Mouse (Mus musculus): Measurements from ENCODE around the gene Khdrbs1. TPM values are rescaled to one million over a fixed set of nuclear protein-coding genes. Genes with fewer than 3 reads are reported as not detected.

Gene Khdrbs1
- 126 TPM for total RNA-seq (2023)

DNA sequence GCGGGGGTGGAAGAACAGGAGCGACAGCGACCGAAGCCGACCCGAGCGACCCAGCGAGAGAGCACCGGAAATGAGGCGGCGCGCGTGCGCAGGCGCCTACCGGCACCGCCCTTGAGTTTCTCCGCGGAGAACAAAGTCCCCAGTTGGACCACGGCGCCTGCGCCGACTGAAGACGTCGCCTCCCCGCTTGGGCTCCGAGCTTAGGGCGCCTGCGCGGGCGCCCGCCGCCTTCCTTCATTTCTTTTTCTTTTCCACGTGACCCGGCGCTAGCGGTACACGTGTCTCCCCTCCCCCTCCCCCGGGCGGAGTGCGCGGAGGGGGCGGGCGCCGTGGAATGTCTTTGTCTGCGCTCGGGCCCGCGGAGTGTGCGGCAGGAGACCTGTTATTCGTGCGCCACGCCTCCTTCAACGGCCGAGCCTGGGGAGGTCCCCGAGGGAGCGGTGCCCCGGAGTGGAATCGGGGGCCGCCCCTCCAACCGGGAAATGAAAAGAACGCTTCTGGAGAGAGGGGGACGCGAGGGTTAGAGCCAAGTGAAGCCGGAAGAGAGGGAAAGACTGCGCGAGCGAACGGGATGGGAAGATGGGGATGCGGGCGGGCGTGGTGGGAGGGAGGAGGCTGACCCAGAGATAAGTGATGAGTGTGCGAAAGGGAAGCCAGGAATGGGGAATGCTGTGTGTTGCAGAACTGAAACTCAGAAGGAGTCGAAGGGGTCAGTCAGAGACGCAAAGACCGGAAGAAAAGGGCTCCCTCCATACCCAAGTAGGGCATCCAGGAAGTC lies at the start of gene Khdrbs1:
Gene Khdrbs1 (minus strand): TSS at position 72 of the 778 bp plus-strand sequence.

DNA sequence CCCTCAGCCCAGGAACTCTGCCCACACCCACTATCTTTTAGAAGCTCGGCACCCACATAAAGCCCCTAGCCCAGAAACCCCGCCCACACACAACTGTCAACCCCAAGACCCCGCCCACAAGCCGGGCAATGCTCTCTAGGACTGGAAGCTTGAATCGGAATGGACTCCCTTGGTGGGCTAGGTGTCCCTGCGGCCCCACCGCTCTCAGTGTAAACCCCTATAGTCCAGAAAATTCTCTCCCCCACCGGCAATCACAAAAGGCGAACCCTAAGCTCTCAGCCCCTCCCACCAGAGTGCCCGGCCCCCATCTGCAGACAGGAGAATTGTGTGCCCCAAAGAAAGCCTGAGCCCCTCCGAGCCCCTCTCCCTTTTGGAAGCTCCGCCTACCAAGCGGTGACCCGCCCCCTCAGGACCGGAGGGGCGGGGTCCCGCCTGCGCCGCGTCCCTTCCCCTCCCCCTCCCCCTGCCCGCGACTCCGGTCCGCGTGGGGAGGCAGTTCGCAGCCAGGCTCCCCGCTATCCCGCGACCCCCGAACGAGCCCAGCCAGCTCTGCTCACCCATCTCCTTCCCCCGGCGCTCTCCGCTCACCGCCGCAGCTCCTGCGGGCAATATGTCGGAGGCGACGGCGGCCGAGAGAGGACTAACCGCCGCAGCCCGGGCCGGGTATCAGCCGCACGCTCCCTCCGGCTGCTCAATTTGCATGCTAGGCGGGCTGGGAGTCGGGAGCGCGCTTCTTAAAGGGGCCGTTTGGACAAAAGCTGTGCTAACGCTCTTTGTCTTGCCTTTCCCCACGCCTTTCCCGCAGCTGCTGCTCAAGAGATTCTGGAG lies 45.7 kb downstream of the Khdrbs1 start, which contains the start of gene Tmem39b:
Gene Tmem39b (minus strand): TSS at position 681 of the 828 bp plus-strand sequence.

DNA sequence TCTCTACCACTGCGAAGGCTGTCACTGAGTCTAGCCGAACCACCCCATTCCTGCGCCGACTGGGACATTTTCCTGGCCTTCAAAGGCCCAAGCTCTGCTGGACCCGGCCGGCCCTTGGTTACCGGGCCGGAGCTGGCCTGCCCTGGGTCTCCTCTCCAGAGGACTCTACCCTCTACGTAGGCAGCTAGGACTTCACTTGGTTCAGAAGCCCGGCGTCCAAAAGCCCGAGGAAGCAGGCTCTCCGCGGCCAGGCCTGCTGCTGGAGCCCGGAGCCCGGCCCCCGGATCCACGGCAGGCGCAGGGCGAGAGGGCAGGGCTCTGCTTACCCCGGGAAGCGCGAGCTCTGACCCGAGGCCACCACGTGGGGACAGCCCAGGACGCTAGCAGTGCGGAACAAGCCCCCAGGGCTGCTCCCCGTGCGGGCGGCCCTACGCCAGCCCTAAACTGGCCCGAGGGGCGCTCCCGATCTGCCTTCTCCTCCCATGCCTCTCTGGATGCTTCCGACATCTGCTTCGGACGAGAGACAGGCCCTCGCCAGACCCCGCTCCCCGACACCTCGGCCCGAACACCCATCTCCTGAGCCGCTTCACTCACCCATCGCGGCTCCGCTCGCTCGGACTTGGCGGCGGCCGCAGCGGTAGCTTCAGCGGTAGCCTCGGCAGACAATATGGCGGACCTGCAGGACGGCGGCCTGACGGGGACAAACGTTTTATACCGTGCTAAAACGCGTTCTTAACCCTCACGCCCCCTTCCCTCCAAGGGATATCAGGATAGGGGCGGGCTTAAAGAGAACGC lies 69.8 kb downstream of the Khdrbs1 start, which contains the start of gene Kpna6:
Gene Kpna6 (minus strand): TSS at position 685 of the 795 bp plus-strand sequence.

Other genes starting within 250 kb of the Khdrbs1 start
- 19.7 TPM for gene Marcksl1, start 228.7 kb downstream of the Khdrbs1 start, total RNA-seq (2023)
- gene Hdac1, start 199.6 kb downstream of the Khdrbs1 start, total RNA-seq (2023) = 127 TPM
- 749 TPM for gene Lck, start 168.7 kb downstream of the Khdrbs1 start, total RNA-seq (2023)
- gene Fam167b, start 163.8 kb downstream of the Khdrbs1 start, total RNA-seq (2023) = 1.2 TPM
- 173 TPM for gene Eif3i, start 141.7 kb downstream of the Khdrbs1 start, total RNA-seq (2023)
- gene Tmem234, start 141.6 kb downstream of the Khdrbs1 start, total RNA-seq (2023) = 173 TPM
- gene Dcdc2b, start 128.0 kb downstream of the Khdrbs1 start, total RNA-seq (2023) = 3.7 TPM
- gene Iqcc, start 123.2 kb downstream of the Khdrbs1 start, total RNA-seq (2023) = 17.3 TPM
- gene Ccdc28b, start 118.4 kb downstream of the Khdrbs1 start, total RNA-seq (2023) = 6.2 TPM
- gene Txlna, start 101.2 kb downstream of the Khdrbs1 start, total RNA-seq (2023) = 63.2 TPM
- 31.4 TPM for gene Kpna6, start 69.5 kb downstream of the Khdrbs1 start, total RNA-seq (2023)
- 13.0 TPM for gene Tmem39b, start 45.5 kb downstream of the Khdrbs1 start, total RNA-seq (2023)
- gene Ptp4a2, start 68.9 kb upstream of the Khdrbs1 start, total RNA-seq (2023) = 326 TPM
- gene Spocd1, start 186.9 kb upstream of the Khdrbs1 start, total RNA-seq (2023) = not detected
- gene Adgrb2, start 242.6 kb upstream of the Khdrbs1 start, total RNA-seq (2023) = 0.59 TPM

Measured in CD4-positive naive resting alpha-beta T cell, adult 76 days (primary cell).